Mouse (Mus musculus) cerebellum, adult 2 months (tissue): ENCODE measurements around the gene Prss38.

Experiments used
- CTCF ChIP-seq: fragments of 200-500 bp; IDR thresholded peaks from 2 replicates; pipeline ENCODE4 v1.5.1; 2011; ENCODE audit warnings: low read depth, mild to moderate bottlenecking, control low read depth, low read length, moderate library complexity, borderline replicate concordance; ENCODE audit not compliant: insufficient read depth
- POLR2A ChIP-seq: fragments of 200-500 bp; IDR thresholded peaks from 2 replicates; pipeline ENCODE4 v1.6.1; 2011; ENCODE audit warnings: low read length, control low read depth, borderline replicate concordance; ENCODE audit not compliant: insufficient read depth

GRCm38 (mm10) chr11:59335942-59336341 is 39.5 kb downstream of the Prss38 start:
- TF ChIP-seq CTCF (no peak), POLR2A (no peak)
